Mouse (Mus musculus): ENCODE results near the gene Ifi47. TPM values are rescaled to one million over a fixed set of nuclear protein-coding genes. Genes with fewer than 3 reads are reported as not detected.

Ifi47 gene
- polyA plus RNA-seq, 1 experiment from 2014 or later = 12.7 TPM

DNA sequence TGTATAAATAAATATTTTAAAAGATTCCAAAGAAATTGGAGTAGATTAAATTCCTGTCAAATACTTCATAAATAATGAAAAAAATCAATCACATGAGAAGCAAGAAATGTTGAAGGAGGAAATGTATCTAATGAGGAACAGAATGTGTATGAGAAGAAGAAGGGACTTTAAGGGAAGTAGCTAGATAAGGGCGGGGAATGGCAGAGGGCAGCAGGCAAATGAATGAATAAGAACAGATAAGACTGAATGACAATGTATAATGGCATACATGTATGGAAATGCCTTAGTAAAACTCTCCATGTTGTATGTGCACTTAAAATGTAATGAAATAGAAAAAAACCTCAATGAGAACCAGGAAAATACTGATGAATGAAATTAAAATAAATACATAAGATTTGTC, 8.0 kb upstream of the Ifi47 start:
- WGBS = 78% methylated on average over 1 of the region's 1 CpGs
- no peaks in the 10 kb centered on the region for H3K36me3 ChIP-seq (ENCODE audit: control insufficient read depth, insufficient read depth, low read length)
- no peaks in the 10 kb centered on the region for H3K4me1 ChIP-seq (replicated peaks; ENCODE audit: control insufficient read depth, insufficient read depth)
- no peak for DNase-seq (ENCODE audit: low spot score)
- H3K4me3 ChIP-seq (ENCODE audit: low read depth, low read length) = no peak overlapping the region
- H3K9ac ChIP-seq (ENCODE audit: low read length) = no peak overlapping the region
- no peak overlapping the region for H3K4me2 ChIP-seq (replicated peaks; ENCODE audit: low read depth)
- no peak for TF ChIP-seq EP300 (optimal IDR thresholded peaks at IDR 0.05)
- no peak for TF ChIP-seq CTCF (IDR thresholded peaks at IDR 0.05; ENCODE audit: low read depth)
- H3K9me3 ChIP-seq (ENCODE audit: control insufficient read depth, low read length) = no peaks in the 10 kb centered on the region
- H3K27ac ChIP-seq (replicated peaks) = no peak overlapping the region
- no peaks in the 10 kb centered on the region for H3K27me3 ChIP-seq (ENCODE audit: control insufficient read depth, insufficient read depth, low read length)
- no peak for ATAC-seq (ENCODE audit: low FRiP score, low TSS enrichment)

DNA sequence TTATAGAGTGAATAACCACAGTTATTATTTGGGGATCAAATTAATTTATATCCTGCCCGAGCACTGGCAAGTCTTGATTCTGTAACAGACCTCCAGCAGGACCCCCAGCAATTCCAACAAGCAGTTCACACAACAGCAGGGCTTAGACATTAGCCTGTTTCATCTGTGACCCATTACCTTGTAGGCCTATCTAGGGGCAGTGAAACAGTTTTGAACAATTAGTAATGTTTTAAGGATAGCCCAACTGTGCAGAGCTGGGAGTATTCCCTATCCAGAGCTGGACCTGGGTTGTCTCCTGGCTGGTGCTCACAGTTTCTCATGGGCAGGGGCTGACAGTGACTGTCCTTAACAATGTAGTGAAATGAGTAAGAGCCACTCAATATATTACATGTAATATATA, 625 bp downstream of the Ifi47 start:
- Histone ChIP-seq H3K36me3 (ENCODE audit: control insufficient read depth, insufficient read depth, low read length) (no peaks in the 10 kb centered on the region), H3K27ac (replicated peaks) (no peak overlapping the region), H3K4me3 (ENCODE audit: low read depth, low read length) (no peak overlapping the region), H3K27me3 (ENCODE audit: control insufficient read depth, insufficient read depth, low read length) (no peaks in the 10 kb centered on the region), H3K4me2 (replicated peaks; ENCODE audit: low read depth) (no peak overlapping the region), H3K9me3 (ENCODE audit: control insufficient read depth, low read length) (no peaks in the 10 kb centered on the region), H3K4me1 (replicated peaks; ENCODE audit: control insufficient read depth, insufficient read depth) (no peaks in the 10 kb centered on the region), H3K9ac (ENCODE audit: low read length) (no peak overlapping the region)
- no peak for TF ChIP-seq CTCF (IDR thresholded peaks at IDR 0.05; ENCODE audit: low read depth)
- no peak for TF ChIP-seq EP300 (optimal IDR thresholded peaks at IDR 0.05)
- 57% methylated on average over 1 of the region's 1 CpGs for WGBS
- DNase-seq (ENCODE audit: low spot score) = no peak
- ATAC-seq (ENCODE audit: low FRiP score, low TSS enrichment) = no peak

GRCm38 (mm10) chr11:49078719-49079118, 2.3 kb downstream of the Ifi47 start:
- no peak for TF ChIP-seq EP300 (optimal IDR thresholded peaks at IDR 0.05)
- TF ChIP-seq CTCF (IDR thresholded peaks at IDR 0.05; ENCODE audit: low read depth) = no peak
- Histone ChIP-seq H3K27ac (replicated peaks) (no peak overlapping the region), H3K4me2 (replicated peaks; ENCODE audit: low read depth) (no peak overlapping the region), H3K9ac (ENCODE audit: low read length) (no peak overlapping the region), H3K27me3 (ENCODE audit: control insufficient read depth, insufficient read depth, low read length) (no peaks in the 10 kb centered on the region), H3K9me3 (ENCODE audit: control insufficient read depth, low read length) (no peaks in the 10 kb centered on the region), H3K36me3 (ENCODE audit: control insufficient read depth, insufficient read depth, low read length) (no peaks in the 10 kb centered on the region), H3K4me1 (replicated peaks; ENCODE audit: control insufficient read depth, insufficient read depth) (no peaks in the 10 kb centered on the region), H3K4me3 (ENCODE audit: low read depth, low read length) (no peak overlapping the region)
- WGBS = 64% methylated on average over 3 of the region's 3 CpGs
- ATAC-seq (ENCODE audit: low FRiP score, low TSS enrichment) = no peak
- DNase-seq (ENCODE audit: low spot score) = no peak

DNA sequence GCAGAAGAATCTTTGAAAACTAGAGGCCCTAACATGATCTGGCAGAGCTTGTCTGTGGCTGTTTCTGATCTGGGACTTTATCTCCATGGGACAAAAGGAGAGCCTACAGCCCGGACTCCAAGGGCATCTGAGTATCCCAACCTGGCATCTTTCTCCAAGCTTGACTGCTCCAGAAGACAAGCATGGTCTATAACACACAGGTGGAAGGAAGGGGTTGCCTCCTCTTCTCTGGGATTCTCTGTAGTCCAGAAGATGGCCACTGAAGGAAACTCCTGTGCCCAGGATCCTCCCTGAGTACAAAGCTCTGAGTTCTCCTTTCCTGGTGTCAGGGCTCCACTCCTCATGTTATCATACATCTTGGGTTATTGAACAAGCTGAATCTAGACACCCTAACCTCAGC, 4.2 kb downstream of the Ifi47 start:
- WGBS = 89% methylated on average over 1 of the region's 1 CpGs
- DNase-seq (ENCODE audit: low spot score) (no peak), ATAC-seq (ENCODE audit: low FRiP score, low TSS enrichment) (no peak)
- Histone ChIP-seq H3K4me1 (replicated peaks; ENCODE audit: control insufficient read depth, insufficient read depth) (no peaks in the 10 kb centered on the region), H3K9ac (ENCODE audit: low read length) (no peak overlapping the region), H3K36me3 (ENCODE audit: control insufficient read depth, insufficient read depth, low read length) (no peaks in the 10 kb centered on the region), H3K4me3 (ENCODE audit: low read depth, low read length) (no peak overlapping the region), H3K27ac (replicated peaks) (no peak overlapping the region), H3K27me3 (ENCODE audit: control insufficient read depth, insufficient read depth, low read length) (no peaks in the 10 kb centered on the region), H3K4me2 (replicated peaks; ENCODE audit: low read depth) (no peak overlapping the region), H3K9me3 (ENCODE audit: control insufficient read depth, low read length) (no peaks in the 10 kb centered on the region)
- TF ChIP-seq EP300 (optimal IDR thresholded peaks at IDR 0.05) (no peak), CTCF (IDR thresholded peaks at IDR 0.05; ENCODE audit: low read depth) (no peak)

- WGBS = 61% methylated on average over 4 of the region's 4 CpGs
- Histone ChIP-seq H3K9ac (ENCODE audit: low read length) (no peak overlapping the region), H3K9me3 (ENCODE audit: control insufficient read depth, low read length) (no peaks in the 10 kb centered on the region), H3K36me3 (ENCODE audit: control insufficient read depth, insufficient read depth, low read length) (no peaks in the 10 kb centered on the region), H3K27me3 (ENCODE audit: control insufficient read depth, insufficient read depth, low read length) (no peaks in the 10 kb centered on the region), H3K4me3 (ENCODE audit: low read depth, low read length) (no peak overlapping the region), H3K4me2 (replicated peaks; ENCODE audit: low read depth) (no peak overlapping the region), H3K27ac (replicated peaks) (no peak overlapping the region), H3K4me1 (replicated peaks; ENCODE audit: control insufficient read depth, insufficient read depth) (no peaks in the 10 kb centered on the region)
- no peak for TF ChIP-seq CTCF (IDR thresholded peaks at IDR 0.05; ENCODE audit: low read depth)
- no peak for TF ChIP-seq EP300 (optimal IDR thresholded peaks at IDR 0.05)
- DNase-seq (ENCODE audit: low spot score) (no peak), ATAC-seq (ENCODE audit: low FRiP score, low TSS enrichment) (no peak)
Observed at GRCm38 (mm10) chr11:49081356-49081755, 5.0 kb downstream of the Ifi47 start.

DNA sequence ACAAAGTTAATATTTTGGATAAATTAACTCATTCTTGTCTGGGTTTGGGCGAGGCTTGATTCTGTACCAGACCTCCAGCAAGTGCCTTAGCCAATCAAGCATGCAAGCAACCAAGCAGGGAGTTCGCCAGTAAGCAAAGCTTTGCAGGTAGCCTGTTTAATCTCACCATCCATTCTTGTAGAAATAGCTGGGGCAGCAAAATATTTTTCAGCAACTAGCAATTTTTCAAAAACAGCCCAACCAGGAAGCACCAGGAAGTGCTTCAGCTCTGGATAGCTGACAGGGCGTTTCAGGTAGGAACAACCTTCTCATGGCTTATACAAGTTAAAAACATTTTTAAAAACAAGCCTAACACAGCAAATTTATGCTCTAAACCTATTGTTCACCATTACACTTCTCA, 5.5 kb downstream of the Ifi47 start:
- 72% methylated on average over 3 of the region's 3 CpGs for WGBS
- no peak overlapping the region for H3K9ac ChIP-seq (ENCODE audit: low read length)
- H3K4me3 ChIP-seq (ENCODE audit: low read depth, low read length) = no peak overlapping the region
- DNase-seq (ENCODE audit: low spot score) (no peak), ATAC-seq (ENCODE audit: low FRiP score, low TSS enrichment) (no peak)
- no peaks in the 10 kb centered on the region for H3K4me1 ChIP-seq (replicated peaks; ENCODE audit: control insufficient read depth, insufficient read depth)
- no peaks in the 10 kb centered on the region for H3K36me3 ChIP-seq (ENCODE audit: control insufficient read depth, insufficient read depth, low read length)
- H3K27me3 ChIP-seq (ENCODE audit: control insufficient read depth, insufficient read depth, low read length) = no peaks in the 10 kb centered on the region
- H3K9me3 ChIP-seq (ENCODE audit: control insufficient read depth, low read length) = no peaks in the 10 kb centered on the region
- H3K4me2 ChIP-seq (replicated peaks; ENCODE audit: low read depth) = no peak overlapping the region
- H3K27ac ChIP-seq (replicated peaks) = no peak overlapping the region
- TF ChIP-seq CTCF (IDR thresholded peaks at IDR 0.05; ENCODE audit: low read depth) (no peak), EP300 (optimal IDR thresholded peaks at IDR 0.05) (no peak)
